Mouse (Mus musculus) E14TG2a.4 (cell line): ENCODE measurements around the gene 4931409K22Rik.

Source experiments
- CTCF ChIP-seq: conservative IDR thresholded peaks from 2 replicates; pipeline ENCODE4 v1.5.1; 2014; ENCODE audit warnings: low read length
- NANOG ChIP-seq: IDR thresholded peaks from 2 replicates; pipeline ENCODE4 v1.6.1; 2014; ENCODE audit warnings: borderline replicate concordance, low read length, mixed read lengths
- POU5F1 ChIP-seq: IDR thresholded peaks from 2 replicates; pipeline ENCODE4 v1.6.1; 2014; ENCODE audit warnings: low read length, borderline replicate concordance

DNA sequence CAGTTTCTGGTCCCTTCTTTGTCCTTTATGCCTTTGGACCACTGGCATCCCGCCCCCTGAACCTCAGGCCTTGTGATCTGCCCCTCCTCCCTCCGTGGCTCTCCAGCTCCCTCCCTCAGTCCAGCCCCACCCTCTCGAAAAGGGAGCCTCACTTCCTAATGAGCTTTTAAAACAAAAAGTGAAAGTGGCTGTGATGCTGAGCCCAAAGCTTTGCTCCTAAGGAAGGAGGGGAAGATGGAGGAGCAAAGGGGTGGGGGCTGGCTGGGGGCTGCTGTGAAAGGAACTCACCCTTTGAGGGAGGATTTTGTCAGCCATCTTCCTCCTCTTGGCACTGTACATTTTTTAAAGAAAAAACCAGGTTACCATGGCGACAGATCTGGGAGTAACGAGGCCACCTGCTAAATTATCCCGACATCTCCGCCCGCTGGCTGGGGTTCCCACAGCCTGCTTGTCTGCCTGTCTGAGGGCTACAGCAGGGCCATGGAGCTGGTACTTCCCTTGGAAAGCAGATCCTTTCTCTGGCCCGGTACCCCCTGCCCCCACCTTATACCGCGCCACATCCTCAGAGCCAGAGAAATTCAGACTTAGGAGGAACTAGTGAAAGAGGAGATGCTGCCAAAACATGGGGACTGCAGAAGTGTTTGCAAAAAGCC lies 40.0 kb upstream of the 4931409K22Rik start:
- TF ChIP-seq CTCF (no peak), NANOG (no peak), POU5F1 (no peak)
